Mouse (Mus musculus): ENCODE measurements at regions not wholly inside any gene's neighbourhood (a gene's known extent, or its start where the extent isn't known, plus 50 kb on each side); places are given as distances from the start of the nearest gene placed in this dataset.
A peak's percentile ranks its signal among the peaks of the same experiment; 100 is the strongest.
"Not testable (repeated sequence)": the region's sequence is repeated elsewhere in the genome, so short reads cannot be mapped to it uniquely, and the experiment has no call there.

- no peak for DNase-seq (ENCODE audit: low spot score)
Observed at GRCm38 (mm10) chr3:60804711-60805293, 197.8 kb upstream of the P2ry1 start.

- peak; percentile 21 for DNase-seq (ENCODE audit: low spot score)
Observed at GRCm38 (mm10) chr3:60811924-60812323, 190.7 kb upstream of the P2ry1 start.

GRCm38 (mm10) chr3:60813485-60813884, 189.1 kb upstream of the P2ry1 start:
- no peak for DNase-seq (ENCODE audit: low spot score)

GRCm38 (mm10) chr3:60819684-60820281, 182.8 kb upstream of the P2ry1 start:
- DNase-seq (ENCODE audit: low spot score): no peak

- no peak for DNase-seq (ENCODE audit: low spot score)
Observed at GRCm38 (mm10) chr3:60821463-60821862, 181.1 kb upstream of the P2ry1 start.

- no peak for DNase-seq (ENCODE audit: low spot score)
Observed at GRCm38 (mm10) chr3:60826759-60827158, 175.8 kb upstream of the P2ry1 start.

- no peak for DNase-seq (ENCODE audit: low spot score)
Observed at GRCm38 (mm10) chr3:60832385-60832784, 170.2 kb upstream of the P2ry1 start.

- DNase-seq (ENCODE audit: low spot score): no peak
Observed at GRCm38 (mm10) chr3:60841895-60842294, 160.7 kb upstream of the P2ry1 start.

GRCm38 (mm10) chr3:60845293-60845692, 157.3 kb upstream of the P2ry1 start:
- DNase-seq (ENCODE audit: low spot score): peak; percentile 37

GRCm38 (mm10) chr3:60848437-60848836, 154.2 kb upstream of the P2ry1 start:
- no peak for DNase-seq (ENCODE audit: low spot score)

- no peak for DNase-seq (ENCODE audit: low spot score)
Observed at GRCm38 (mm10) chr3:60853773-60854172, 148.8 kb upstream of the P2ry1 start.

GRCm38 (mm10) chr3:60855734-60856133, 146.9 kb upstream of the P2ry1 start:
- no peak for DNase-seq (ENCODE audit: low spot score)

GRCm38 (mm10) chr3:60858474-60859118, 144.0 kb upstream of the P2ry1 start:
- no peak for DNase-seq (ENCODE audit: low spot score)

- DNase-seq (ENCODE audit: low spot score): no peak
Observed at GRCm38 (mm10) chr3:60859119-60859515, 143.5 kb upstream of the P2ry1 start.

GRCm38 (mm10) chr3:60876858-60877257, 125.7 kb upstream of the P2ry1 start:
- not testable (repeated sequence) for DNase-seq (ENCODE audit: low spot score)

GRCm38 (mm10) chr3:60878880-60879279, 123.7 kb upstream of the P2ry1 start:
- no peak for DNase-seq (ENCODE audit: low spot score)

GRCm38 (mm10) chr3:60884027-60884426, 118.6 kb upstream of the P2ry1 start:
- no peak for DNase-seq (ENCODE audit: low spot score)

GRCm38 (mm10) chr3:60889191-60889861, 113.3 kb upstream of the P2ry1 start:
- DNase-seq (ENCODE audit: low spot score): no peak

GRCm38 (mm10) chr3:60897628-60898269, 104.8 kb upstream of the P2ry1 start:
- DNase-seq (ENCODE audit: low spot score): no peak

GRCm38 (mm10) chr3:60898720-60899119, 103.9 kb upstream of the P2ry1 start:
- DNase-seq (ENCODE audit: low spot score): no peak

- no peak for DNase-seq (ENCODE audit: low spot score)
Observed at GRCm38 (mm10) chr3:60901571-60901970, 101.0 kb upstream of the P2ry1 start.

- DNase-seq (ENCODE audit: low spot score): no peak
Observed at GRCm38 (mm10) chr3:60916411-60916810, 86.2 kb upstream of the P2ry1 start.
